Mouse (Mus musculus): Measurements from ENCODE around the gene Slc1a7. TPM values are rescaled to one million over a fixed set of nuclear protein-coding genes. Genes with fewer than 3 reads are reported as not detected.

Slc1a7 gene
- polyA plus RNA-seq (2016; fragmentation: Nextera tagmentation; extraction: Ambion mirVana) = not detected in 2 replicates

- H3K4me2 ChIP-seq (replicated peaks) = no peak within 1 kb of the TSS
- no peaks in the 10 kb centered on the region; the same call in 1 of the 2 replicates for H3K27me3 ChIP-seq
- H3K36me3 ChIP-seq = no peaks in the 10 kb centered on the region
- ATAC-seq (ENCODE audit: insufficient number of reproducible peaks, insufficient read depth, low FRiP score, low TSS enrichment) = no peak
- WGBS = 76% methylated on average over 16 of the region's 16 CpGs
- no peaks in the 10 kb centered on the region for H3K9me3 ChIP-seq
- no peak within 1 kb of the TSS for H3K4me3 ChIP-seq
- 0 out of 2 replicates have a peak, but pooled peaks cover 3% of the 10 kb centered on the region for H3K4me1 ChIP-seq
- no peak within 1 kb of the TSS for H3K27ac ChIP-seq
- H3K9ac ChIP-seq = no peak within 1 kb of the TSS
Observed at GRCm38 (mm10) chr4:107967966-107968682, at the start of gene Slc1a7. Gene Slc1a7, plus strand, starts transcription at chr4:107968332.

- 93% methylated on average over 2 of the region's 2 CpGs for WGBS
- ATAC-seq (ENCODE audit: insufficient number of reproducible peaks, insufficient read depth, low FRiP score, low TSS enrichment) = no peak
- Histone ChIP-seq H3K4me2 (replicated peaks) (no peak overlapping the region), H3K27ac (no peak overlapping the region), H3K27me3 (no peaks in the 10 kb centered on the region), H3K9me3 (no peaks in the 10 kb centered on the region), H3K9ac (no peak overlapping the region), H3K4me3 (no peak overlapping the region), H3K36me3 (0 out of 2 replicates have a peak, but pooled peaks cover 2% of the 10 kb centered on the region), H3K4me1 (peaks cover 11% of the 10 kb centered on the region)
Observed at GRCm38 (mm10) chr4:107920336-107920735, 47.8 kb upstream of the Slc1a7 start.

GRCm38 (mm10) chr4:107921152-107921695 lies 46.9 kb upstream of the Slc1a7 start:
- Histone ChIP-seq H3K9me3 (no peaks in the 10 kb centered on the region), H3K4me1 (peaks cover 11% of the 10 kb centered on the region), H3K27ac (no peak overlapping the region), H3K9ac (no peak overlapping the region), H3K4me3 (no peak overlapping the region), H3K4me2 (replicated peaks) (no peak overlapping the region), H3K27me3 (no peaks in the 10 kb centered on the region), H3K36me3 (0 out of 2 replicates have a peak, but pooled peaks cover 2% of the 10 kb centered on the region)
- WGBS = 82% methylated on average over 8 of the region's 8 CpGs
- ATAC-seq (ENCODE audit: insufficient number of reproducible peaks, insufficient read depth, low FRiP score, low TSS enrichment) = no peak

GRCm38 (mm10) chr4:107921952-107922351 lies 46.2 kb upstream of the Slc1a7 start:
- ATAC-seq (ENCODE audit: insufficient number of reproducible peaks, insufficient read depth, low FRiP score, low TSS enrichment) = no peak
- Histone ChIP-seq H3K27ac (no peak overlapping the region), H3K27me3 (no peaks in the 10 kb centered on the region), H3K36me3 (0 out of 2 replicates have a peak, but pooled peaks cover 2% of the 10 kb centered on the region), H3K4me1 (peaks cover 11% of the 10 kb centered on the region), H3K4me2 (replicated peaks) (peak overlapping the region; percentile 72; the same call in 1 of the 2 replicates), H3K9me3 (no peaks in the 10 kb centered on the region), H3K9ac (no peak overlapping the region), H3K4me3 (no peak overlapping the region)
- WGBS = 69% methylated on average over 4 of the region's 4 CpGs

DNA sequence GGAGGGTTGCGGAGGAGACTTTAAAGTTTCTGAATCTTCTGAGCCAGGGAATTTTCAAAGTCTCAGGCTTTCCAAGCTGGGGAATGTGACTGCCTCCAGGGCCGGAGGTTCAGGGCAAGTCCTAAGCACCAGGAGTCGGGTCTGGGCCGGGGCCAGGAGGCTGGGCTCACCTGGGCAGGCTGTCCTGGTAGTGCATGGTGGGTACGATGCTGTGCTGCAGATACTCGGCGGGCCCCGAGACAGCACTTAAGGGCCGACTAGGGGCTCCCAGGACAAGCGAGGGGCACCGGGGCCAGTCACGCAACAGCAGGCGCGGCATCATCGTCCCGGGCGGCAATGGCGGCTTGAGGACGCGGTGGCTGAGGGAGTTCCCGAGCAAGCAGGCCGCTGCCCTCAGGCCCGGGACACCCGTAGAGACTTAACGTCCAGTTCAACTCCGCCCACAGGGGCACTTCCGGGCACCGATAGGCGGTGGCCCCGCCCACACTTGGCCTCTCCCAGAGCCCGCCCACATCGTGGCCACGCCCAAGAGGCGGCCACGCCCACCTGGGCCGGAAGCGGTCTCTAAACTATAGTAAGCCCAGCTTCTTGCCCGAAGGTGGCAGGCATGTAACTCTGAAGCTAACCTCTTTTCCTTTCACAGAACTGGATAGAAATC lies 44.9 kb upstream of the Slc1a7 start, which contains the start of gene Cpt2:
Cpt2 (minus strand) TSS at position 466 of the 658 bp plus-strand sequence.
- H3K4me1 ChIP-seq = peaks cover 11% of the 10 kb centered on the region
- peak within 1 kb of the TSS; percentile 81 for H3K9ac ChIP-seq
- no peaks in the 10 kb centered on the region for H3K27me3 ChIP-seq
- H3K9me3 ChIP-seq = no peaks in the 10 kb centered on the region
- ATAC-seq (ENCODE audit: insufficient number of reproducible peaks, insufficient read depth, low FRiP score, low TSS enrichment) = peak; percentile 79
- WGBS = 2% methylated on average over 38 of the region's 38 CpGs
- peak within 1 kb of the TSS; percentile 76 for H3K4me3 ChIP-seq
- H3K36me3 ChIP-seq = 0 out of 2 replicates have a peak, but pooled peaks cover 2% of the 10 kb centered on the region
- H3K4me2 ChIP-seq (replicated peaks) = peak within 1 kb of the TSS; percentile 72
- peak within 1 kb of the TSS; percentile 55 for H3K27ac ChIP-seq

- peak overlapping the region; percentile 72 for H3K4me2 ChIP-seq (replicated peaks)
- no peak overlapping the region for H3K9ac ChIP-seq
- H3K4me3 ChIP-seq = peak overlapping the region; percentile 76
- H3K27ac ChIP-seq = 0 out of 2 replicates have a peak overlapping the region, but pooled peaks have one; percentile 55
- no peaks in the 10 kb centered on the region for H3K9me3 ChIP-seq
- H3K36me3 ChIP-seq = 0 out of 2 replicates have a peak, but pooled peaks cover 2% of the 10 kb centered on the region
- H3K27me3 ChIP-seq = no peaks in the 10 kb centered on the region
- H3K4me1 ChIP-seq = peaks cover 11% of the 10 kb centered on the region
- no peak for ATAC-seq (ENCODE audit: insufficient number of reproducible peaks, insufficient read depth, low FRiP score, low TSS enrichment)
- 47% methylated on average over 7 of the region's 7 CpGs for WGBS
Observed at GRCm38 (mm10) chr4:107923803-107924194, 44.3 kb upstream of the Slc1a7 start.

DNA sequence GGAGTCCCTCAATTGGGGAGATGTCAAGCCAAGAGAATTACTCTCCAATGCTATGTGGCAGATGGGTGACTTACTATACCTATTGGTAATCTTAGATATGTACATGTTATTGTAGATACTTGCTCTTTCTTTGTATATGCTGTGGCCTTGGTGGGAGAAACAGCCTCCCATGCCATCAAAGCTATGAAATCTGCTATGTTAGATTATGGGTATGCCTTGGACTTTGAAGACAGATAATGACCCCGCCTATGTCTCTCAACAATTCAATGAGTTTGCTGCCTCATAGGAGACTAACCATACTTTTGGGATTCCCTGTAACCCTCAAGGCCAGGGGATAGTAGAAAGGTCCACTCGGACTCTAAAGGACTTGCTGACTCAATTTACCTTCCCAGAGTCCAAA lies 39.9 kb upstream of the Slc1a7 start:
- 75% methylated on average over 2 of the region's 2 CpGs for WGBS
- H3K4me1 ChIP-seq = no peaks in the 10 kb centered on the region
- H3K9ac ChIP-seq = no peak overlapping the region
- no peaks in the 10 kb centered on the region for H3K36me3 ChIP-seq
- no peak for ATAC-seq (ENCODE audit: insufficient number of reproducible peaks, insufficient read depth, low FRiP score, low TSS enrichment)
- H3K4me3 ChIP-seq = no peak overlapping the region
- no peak overlapping the region for H3K4me2 ChIP-seq (replicated peaks)
- H3K9me3 ChIP-seq = no peaks in the 10 kb centered on the region
- no peaks in the 10 kb centered on the region for H3K27me3 ChIP-seq
- no peak overlapping the region for H3K27ac ChIP-seq

DNA sequence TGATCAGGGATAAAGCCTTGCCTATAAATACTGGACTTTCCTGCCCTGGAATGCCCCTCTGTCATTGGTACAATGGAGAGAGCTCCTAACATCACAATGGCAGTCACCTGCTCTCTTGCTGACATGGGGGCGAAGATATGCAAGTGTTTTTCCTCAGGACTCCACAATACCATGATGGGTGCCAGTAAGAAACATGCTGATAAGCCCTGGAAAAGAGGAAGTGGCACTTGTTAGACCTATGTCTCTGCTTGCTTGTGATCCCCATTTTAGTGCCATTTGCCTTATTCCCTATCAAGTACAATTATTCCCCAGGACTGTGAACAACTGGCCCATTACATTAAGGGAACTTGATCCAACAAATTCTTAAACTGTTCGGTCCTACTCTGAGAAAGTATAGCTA lies 39.4 kb upstream of the Slc1a7 start:
- Histone ChIP-seq H3K9ac (no peak overlapping the region), H3K27ac (no peak overlapping the region), H3K4me3 (no peak overlapping the region), H3K4me2 (replicated peaks) (no peak overlapping the region), H3K4me1 (no peaks in the 10 kb centered on the region), H3K9me3 (no peaks in the 10 kb centered on the region), H3K27me3 (no peaks in the 10 kb centered on the region), H3K36me3 (no peaks in the 10 kb centered on the region)
- no peak for ATAC-seq (ENCODE audit: insufficient number of reproducible peaks, insufficient read depth, low FRiP score, low TSS enrichment)
- 80% methylated on average over 2 of the region's 2 CpGs for WGBS

- Histone ChIP-seq H3K4me2 (replicated peaks) (no peak overlapping the region), H3K36me3 (no peaks in the 10 kb centered on the region), H3K4me1 (no peaks in the 10 kb centered on the region), H3K9ac (no peak overlapping the region), H3K27me3 (no peaks in the 10 kb centered on the region), H3K9me3 (no peaks in the 10 kb centered on the region), H3K4me3 (no peak overlapping the region), H3K27ac (no peak overlapping the region)
- WGBS = 73% methylated on average over 3 of the region's 3 CpGs
- no peak for ATAC-seq (ENCODE audit: insufficient number of reproducible peaks, insufficient read depth, low FRiP score, low TSS enrichment)
Observed at GRCm38 (mm10) chr4:107931453-107931852, 36.7 kb upstream of the Slc1a7 start.

GRCm38 (mm10) chr4:107933239-107933638 lies 34.9 kb upstream of the Slc1a7 start:
- Histone ChIP-seq H3K27me3 (no peaks in the 10 kb centered on the region), H3K36me3 (no peaks in the 10 kb centered on the region), H3K9ac (no peak overlapping the region), H3K4me2 (replicated peaks) (no peak overlapping the region), H3K4me1 (no peaks in the 10 kb centered on the region), H3K9me3 (no peaks in the 10 kb centered on the region), H3K4me3 (no peak overlapping the region), H3K27ac (no peak overlapping the region)
- no peak for ATAC-seq (ENCODE audit: insufficient number of reproducible peaks, insufficient read depth, low FRiP score, low TSS enrichment)
- 80% methylated on average over 8 of the region's 8 CpGs for WGBS

- Histone ChIP-seq H3K27ac (no peak overlapping the region), H3K4me3 (no peak overlapping the region), H3K4me1 (no peaks in the 10 kb centered on the region), H3K36me3 (no peaks in the 10 kb centered on the region), H3K27me3 (no peaks in the 10 kb centered on the region), H3K4me2 (replicated peaks) (no peak overlapping the region), H3K9ac (no peak overlapping the region), H3K9me3 (no peaks in the 10 kb centered on the region)
- 69% methylated on average over 3 of the region's 3 CpGs for WGBS
- no peak for ATAC-seq (ENCODE audit: insufficient number of reproducible peaks, insufficient read depth, low FRiP score, low TSS enrichment)
Observed at GRCm38 (mm10) chr4:107935254-107935653, 32.9 kb upstream of the Slc1a7 start.
